Mouse (Mus musculus) limb, embryonic 11.5 days (tissue): ENCODE results near the gene Ccdc17. TPM values are rescaled to one million over a fixed set of nuclear protein-coding genes. Genes with fewer than 3 reads are reported as not detected.
A peak's percentile ranks its signal among the peaks of the same experiment; 100 is the strongest.

ENCODE experiments used
- ATAC-seq: fragments of 200-750 bp; cut with Nextera tagmentation; 2 replicates; pipeline ENCODE4 v1.8.0; 2017; ENCODE audit warnings: low read depth; ENCODE audit not compliant: insufficient number of reproducible peaks, low FRiP score, low TSS enrichment
- DNase-seq: peaks from one replicate; pipeline ENCODE4 v3.0.0-alpha.2; 2015; ENCODE audit warnings: low spot score
- H3K27ac ChIP-seq: fragments of 300-500 bp; sonication (generic); replicated peaks from 2 replicates; pipeline ENCODE4 v1.5.1; 2014; ENCODE audit warnings: low read depth, mild to moderate bottlenecking, low read length
- H3K27me3 ChIP-seq: fragments of 300-500 bp; sonication (generic); 2 replicates; pipeline ENCODE4 v1.6.1; 2014; ENCODE audit warnings: mild to moderate bottlenecking, low read length, mixed read lengths; ENCODE audit not compliant: control insufficient read depth, insufficient read depth
- H3K36me3 ChIP-seq: fragments of 300-500 bp; sonication (generic); 2 replicates; pipeline ENCODE4 v1.6.1; 2014; ENCODE audit warnings: mild to moderate bottlenecking, low read length, moderate library complexity, mixed read lengths; ENCODE audit not compliant: control insufficient read depth, insufficient read depth
- H3K4me1 ChIP-seq: fragments of 300-500 bp; sonication (generic); 2 replicates; pipeline ENCODE4 v1.6.1; 2014; ENCODE audit warnings: low read length, mixed read lengths; ENCODE audit not compliant: control insufficient read depth, insufficient read depth
- H3K4me2 ChIP-seq: fragments of 300-500 bp; sonication (generic); 2 replicates; pipeline ENCODE4 v1.6.1; 2014; ENCODE audit warnings: low read depth, mild to moderate bottlenecking, moderate library complexity; ENCODE audit not compliant: severe bottlenecking
- H3K4me3 ChIP-seq: fragments of 300-500 bp; sonication (generic); 2 replicates; pipeline ENCODE4 v1.5.1; 2014; ENCODE audit warnings: low read depth, low read length
- H3K9ac ChIP-seq: fragments of 300-500 bp; sonication (generic); 2 replicates; pipeline ENCODE4 v1.6.1; 2014; ENCODE audit warnings: mild to moderate bottlenecking, low read length
- H3K9me3 ChIP-seq: fragments of 300-500 bp; sonication (generic); 2 replicates; pipeline ENCODE4 v1.6.1; 2016; ENCODE audit warnings: low read length; ENCODE audit not compliant: control insufficient read depth
- WGBS: fragments of 180-500 bp; shearing (Covaris S2); extraction: QIAGEN DNeasy Blood & Tissue Kit; methylation state at CpG from one replicate; pipeline ENCODE4 v1.1.7; 2014; 5-methylcytosine and 5-hydroxymethylcytosine counted together
- polyA plus RNA-seq: library from polyadenylated mRNA; unstranded; fragments of >200 nt; fragmentation: Nextera tagmentation; extraction: Ambion mirVana; gene quantifications from 2 replicates; pipeline ENCODE4 v1.2.1, GENCODE M21; 2014

Ccdc17 gene
- polyA plus RNA-seq, 1 experiment from 2014 or later = 1.3 TPM

DNA sequence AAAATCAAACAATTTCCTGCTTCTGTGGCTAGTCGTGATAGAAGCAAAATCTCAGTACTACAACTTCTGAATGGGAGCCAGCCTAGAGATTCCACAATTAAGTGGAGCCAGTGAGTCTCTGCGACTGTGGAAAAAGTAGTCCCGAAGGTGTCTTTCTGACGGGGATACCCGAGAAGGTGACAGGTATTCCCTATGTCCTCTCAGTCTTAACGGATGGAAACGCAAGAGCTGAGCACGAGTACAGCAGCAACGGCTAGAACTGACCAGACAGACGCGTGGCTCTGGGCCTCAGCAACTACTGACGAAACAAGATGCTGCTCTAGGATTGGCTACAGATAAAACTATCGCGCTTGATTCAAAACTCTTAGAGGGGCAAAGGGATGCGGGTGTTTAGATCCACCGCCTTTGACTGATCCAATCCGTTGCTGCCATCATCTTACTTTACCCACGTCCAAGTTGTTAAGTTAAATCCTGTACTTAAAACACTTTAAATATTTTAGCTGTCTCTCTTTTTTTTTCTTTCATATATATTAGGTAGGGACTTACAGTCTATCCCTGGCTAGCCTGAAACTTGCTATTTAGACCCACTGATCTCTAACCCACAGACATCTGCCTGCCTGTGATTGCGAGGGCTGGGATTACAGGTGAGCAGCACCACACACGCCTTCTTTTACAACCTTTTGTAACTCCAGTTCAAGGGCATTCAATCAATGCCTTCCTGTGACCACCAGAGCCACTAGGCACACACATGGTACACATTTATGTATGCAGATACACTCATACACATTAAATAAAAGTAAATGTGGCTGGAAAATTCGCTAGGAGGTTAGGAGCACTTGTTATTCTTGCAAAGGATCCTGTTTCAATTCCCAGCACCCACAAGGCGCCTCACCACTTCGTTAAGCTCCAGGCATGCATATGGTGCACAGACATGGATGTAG is 31.5 kb downstream of the Ccdc17 start, which contains the start of gene Nasp:
TSS of gene Nasp (minus strand) at position 220 of the 941 bp plus-strand sequence.
- Histone ChIP-seq H3K9me3 (no peaks in the 10 kb centered on the region), H3K9ac (peak within 1 kb of the TSS; percentile 97), H3K4me3 (peak within 1 kb of the TSS; percentile 98), H3K27me3 (no peaks in the 10 kb centered on the region), H3K4me2 (peak within 1 kb of the TSS; percentile 46), H3K27ac (peak within 1 kb of the TSS; percentile 93), H3K36me3 (peaks cover 3% of the 10 kb centered on the region; the same call in 1 of the 2 replicates), H3K4me1 (no peaks in the 10 kb centered on the region)
- WGBS = 6% methylated on average over 23 of the region's 23 CpGs
- ATAC-seq = peak; percentile 77
- DNase-seq = peak; percentile 86

DNA sequence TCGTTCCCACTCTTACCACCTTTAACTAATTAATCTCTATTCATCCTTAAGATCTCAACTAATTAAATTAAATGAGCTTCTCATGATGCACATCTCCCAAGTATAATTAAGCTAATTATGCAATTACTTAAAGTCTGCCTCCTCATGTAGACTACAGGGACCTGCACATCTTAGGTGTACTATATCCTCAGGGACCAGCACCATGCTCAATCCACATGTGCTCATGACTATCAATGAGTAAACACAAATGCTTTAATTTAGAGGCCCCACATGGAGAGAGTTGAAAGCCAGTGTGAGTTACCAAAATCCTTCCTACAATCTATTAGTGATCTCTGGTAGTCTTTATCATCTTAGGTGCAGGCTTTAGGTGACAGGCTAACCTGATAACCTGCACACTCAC is 38.7 kb downstream of the Ccdc17 start:
- H3K27ac ChIP-seq = no peak overlapping the region
- H3K4me2 ChIP-seq = no peak overlapping the region
- ATAC-seq = no peak
- H3K36me3 ChIP-seq = peaks cover 27% of the 10 kb centered on the region
- H3K9me3 ChIP-seq = no peaks in the 10 kb centered on the region
- no peaks in the 10 kb centered on the region for H3K4me1 ChIP-seq
- no peak for DNase-seq
- WGBS = 95% methylated on average over 1 of the region's 1 CpGs
- H3K9ac ChIP-seq = no peak overlapping the region
- no peak overlapping the region for H3K4me3 ChIP-seq
- H3K27me3 ChIP-seq = no peaks in the 10 kb centered on the region

DNA sequence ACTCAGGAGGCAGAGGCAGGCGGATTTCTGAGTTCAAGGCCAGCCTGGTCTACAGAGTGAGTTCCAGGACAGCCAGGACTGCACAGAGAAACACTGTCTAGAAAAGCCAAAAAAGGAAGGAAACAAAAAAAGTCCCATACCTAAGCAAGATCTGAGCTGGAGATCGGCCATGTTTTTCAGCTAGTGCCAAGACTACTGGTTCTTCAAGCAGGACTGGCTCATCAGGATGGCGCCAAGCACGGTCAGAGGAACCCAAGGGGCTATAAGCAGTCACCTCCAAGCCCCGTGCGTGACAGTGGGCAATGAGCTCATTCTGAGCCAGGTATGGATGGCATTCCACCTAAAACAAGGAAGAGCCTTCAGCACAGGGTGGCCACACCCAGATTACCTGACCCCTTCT is 42.4 kb downstream of the Ccdc17 start:
- peaks cover 44% of the 10 kb centered on the region for H3K36me3 ChIP-seq
- no peaks in the 10 kb centered on the region for H3K9me3 ChIP-seq
- DNase-seq = no peak
- H3K9ac ChIP-seq = no peak overlapping the region
- H3K4me3 ChIP-seq = no peak overlapping the region
- no peaks in the 10 kb centered on the region for H3K27me3 ChIP-seq
- ATAC-seq = no peak
- H3K27ac ChIP-seq = no peak overlapping the region
- WGBS = 93% methylated on average over 6 of the region's 6 CpGs
- H3K4me1 ChIP-seq = no peaks in the 10 kb centered on the region
- no peak overlapping the region for H3K4me2 ChIP-seq

DNA sequence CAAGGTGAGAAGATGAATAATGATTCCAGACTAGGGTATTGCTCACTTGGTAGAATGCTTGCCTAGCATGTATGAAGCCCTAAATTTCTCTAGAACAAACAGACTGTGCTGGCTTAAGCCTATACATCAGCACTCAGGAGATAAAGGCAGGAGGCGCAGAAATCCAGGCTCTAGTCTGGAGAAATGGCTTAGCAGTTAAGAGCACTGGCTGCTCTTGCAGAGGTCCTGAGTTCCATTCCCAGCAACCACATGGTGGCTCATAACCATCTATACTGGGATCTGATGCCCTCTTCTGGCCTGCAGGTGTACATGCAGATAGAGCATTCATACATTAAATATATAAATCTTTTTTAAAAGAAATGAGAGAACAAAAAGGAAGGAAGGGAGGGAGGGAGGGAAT is 45.6 kb downstream of the Ccdc17 start:
- Histone ChIP-seq H3K9ac (no peak overlapping the region), H3K36me3 (peaks cover 32% of the 10 kb centered on the region), H3K4me1 (no peaks in the 10 kb centered on the region), H3K4me3 (no peak overlapping the region), H3K9me3 (no peaks in the 10 kb centered on the region), H3K4me2 (no peak overlapping the region), H3K27me3 (no peaks in the 10 kb centered on the region), H3K27ac (no peak overlapping the region)
- no peak for ATAC-seq
- no peak for DNase-seq
- 96% methylated on average over 1 of the region's 1 CpGs for WGBS

DNA sequence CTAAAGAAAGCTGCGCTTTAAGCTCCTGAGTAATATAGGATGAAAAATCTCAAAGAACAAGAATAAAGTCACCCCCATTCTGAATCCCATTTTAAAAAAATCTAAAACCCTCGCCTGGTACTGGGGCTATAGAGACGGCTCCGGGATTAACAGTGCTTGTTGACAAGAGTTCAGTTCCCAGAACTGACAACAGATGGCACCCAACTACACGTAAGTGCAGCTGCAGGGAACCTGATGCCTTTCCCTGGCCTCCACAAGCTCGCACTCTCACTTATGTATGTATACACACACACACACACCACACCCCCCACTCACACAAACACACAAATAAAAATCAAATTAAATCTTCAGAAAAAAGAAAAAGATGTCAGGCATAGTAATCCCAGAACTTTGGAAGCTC is 47.9 kb downstream of the Ccdc17 start:
- no peak overlapping the region for H3K27ac ChIP-seq
- ATAC-seq = no peak
- WGBS = 70% methylated on average over 6 of the region's 6 CpGs
- peak; percentile 33 for DNase-seq
- H3K9me3 ChIP-seq = no peaks in the 10 kb centered on the region
- H3K4me3 ChIP-seq = no peak overlapping the region
- no peaks in the 10 kb centered on the region for H3K4me1 ChIP-seq
- no peak overlapping the region for H3K9ac ChIP-seq
- peaks cover 22% of the 10 kb centered on the region for H3K36me3 ChIP-seq
- no peak overlapping the region for H3K4me2 ChIP-seq
- no peaks in the 10 kb centered on the region for H3K27me3 ChIP-seq

DNA sequence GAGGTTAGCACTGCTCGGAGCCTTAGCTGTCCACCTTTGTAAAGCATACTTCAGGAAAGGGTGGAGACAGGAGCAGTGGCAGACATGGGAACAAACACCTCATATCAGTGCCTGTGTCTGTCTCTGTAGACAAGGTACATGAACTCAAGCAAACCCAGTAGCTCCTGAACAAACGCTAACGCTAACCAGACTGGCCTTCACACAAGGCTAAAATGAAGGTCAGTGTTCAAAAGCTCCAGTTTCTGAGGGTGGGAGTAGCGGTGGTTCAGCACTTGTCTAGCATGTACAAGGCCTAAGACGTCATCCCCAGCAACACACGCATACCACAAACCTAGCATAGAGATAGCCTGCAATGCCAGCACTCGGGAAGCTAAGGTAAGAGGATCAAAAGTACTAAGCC is 49.2 kb downstream of the Ccdc17 start:
- WGBS = 93% methylated on average over 7 of the region's 7 CpGs
- Histone ChIP-seq H3K9me3 (no peaks in the 10 kb centered on the region), H3K4me2 (no peak overlapping the region), H3K27ac (no peak overlapping the region), H3K9ac (no peak overlapping the region), H3K36me3 (peaks cover 15% of the 10 kb centered on the region), H3K27me3 (no peaks in the 10 kb centered on the region), H3K4me3 (no peak overlapping the region), H3K4me1 (peaks cover 3% of the 10 kb centered on the region; the same call in 1 of the 2 replicates)
- no peak for DNase-seq
- no peak for ATAC-seq

DNA sequence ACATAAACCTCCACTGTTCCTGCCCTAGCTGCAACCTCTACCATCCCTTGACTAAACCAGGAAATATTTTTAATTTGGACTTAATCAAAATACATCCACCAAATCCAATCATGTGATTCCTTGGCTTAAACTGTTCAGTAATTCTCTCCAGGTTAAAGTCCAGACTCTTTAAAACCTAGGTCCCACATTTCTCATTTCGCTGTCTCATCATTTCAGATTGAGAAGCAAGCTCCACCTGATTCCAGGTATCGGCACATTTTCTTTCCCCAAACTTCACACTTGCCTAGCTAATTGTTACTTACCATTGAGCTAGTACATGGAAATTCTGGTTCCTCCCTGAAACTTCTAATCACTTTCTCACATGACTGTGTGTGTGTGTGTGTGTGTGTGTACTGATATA is 53.0 kb downstream of the Ccdc17 start:
- Histone ChIP-seq H3K4me1 (peaks cover 3% of the 10 kb centered on the region; the same call in 1 of the 2 replicates), H3K9me3 (no peaks in the 10 kb centered on the region), H3K27ac (no peak overlapping the region), H3K36me3 (peaks cover 2% of the 10 kb centered on the region; the same call in 1 of the 2 replicates), H3K9ac (no peak overlapping the region), H3K27me3 (no peaks in the 10 kb centered on the region), H3K4me3 (no peak overlapping the region; the same call in 1 of the 2 replicates), H3K4me2 (peak overlapping the region; percentile 79; the same call in 1 of the 2 replicates)
- DNase-seq = no peak
- ATAC-seq = no peak
- 97% methylated on average over 2 of the region's 2 CpGs for WGBS
